Mouse (Mus musculus): Measurements from ENCODE around the gene Tsnaxip1. TPM values are rescaled to one million over a fixed set of nuclear protein-coding genes. Genes with fewer than 3 reads are reported as not detected.
A peak's percentile ranks its signal among the peaks of the same experiment; 100 is the strongest.
"Not testable (repeated sequence)": the region's sequence is repeated elsewhere in the genome, so short reads cannot be mapped to it uniquely, and the experiment has no call there.

Gene Tsnaxip1
- total RNA-seq, 1 experiment, result 0.13 TPM

DNA sequence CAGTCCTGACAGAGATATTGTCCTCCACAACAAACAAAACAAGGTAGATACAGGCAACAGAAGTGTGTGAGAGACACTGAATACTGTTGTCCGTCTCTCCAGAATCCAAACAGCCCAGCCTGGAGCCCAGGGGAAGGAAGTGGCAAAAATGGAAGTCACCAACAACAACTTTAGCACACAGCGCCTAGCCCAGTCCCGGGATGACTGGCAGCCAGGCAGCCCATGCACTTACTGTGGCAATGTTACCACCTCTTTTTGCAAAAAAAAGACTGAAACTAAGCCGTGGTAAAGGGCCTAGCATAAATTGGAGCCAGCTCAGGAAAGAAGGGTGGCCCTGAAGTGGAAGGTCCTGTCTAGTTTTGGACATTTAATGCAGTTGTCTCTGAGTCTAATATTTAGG lies 1.2 kb upstream of the Tsnaxip1 start:
- in situ Hi-C loops (cut with MboI; ENCODE audit: low sequenced_read_pairs in 2 of 2, unreplicated experiment in 2 of 2), result no loop called here
- Histone ChIP-seq H3K9me3 (ENCODE audit: control insufficient read depth, insufficient read depth, low read depth, low read length) (no peaks in the 10 kb centered on the region), H3K27ac (ENCODE audit: insufficient read depth, low read depth, low read length, poor library complexity, severe bottlenecking) (no peak overlapping the region), H3K36me3 (ENCODE audit: control insufficient read depth, insufficient read depth, low read length, poor library complexity, severe bottlenecking) (peaks cover 5% of the 10 kb centered on the region; the same call in 1 of the 2 replicates), H3K9ac (ENCODE audit: insufficient read depth, low read depth, low read length, poor library complexity, severe bottlenecking) (peak overlapping the region; percentile 88), H3K4me1 (ENCODE audit: control insufficient read depth in 2 of 2, insufficient read depth in 2 of 2, low read length in 2 of 2, poor library complexity in 1 of 2) (peaks cover 0 to 7% of the 10 kb centered on the region in 2 experiments; a peak in 1 of 4 replicates), H3K4me3 (ENCODE audit: insufficient read depth in 1 of 2, low read depth in 1 of 2, low read length in 2 of 2, poor library complexity in 1 of 2, severe bottlenecking in 1 of 2) (peak overlapping the region; percentile 78)
- TF ChIP-seq HCFC1 (IDR thresholded peaks at IDR 0.05; ENCODE audit: borderline replicate concordance, insufficient read depth, low read length) (no peak), CHD2 (IDR thresholded peaks at IDR 0.05; ENCODE audit: low read depth, low read length) (no peak), MAFK (IDR thresholded peaks at IDR 0.05; ENCODE audit: insufficient read depth, low read depth, low read length) (no peak), ZC3H11A (IDR thresholded peaks at IDR 0.05; ENCODE audit: borderline replicate concordance, low read depth, low read length) (no peak)
- no peak for DNase-seq (ENCODE audit: low read depth, low spot score)

DNA sequence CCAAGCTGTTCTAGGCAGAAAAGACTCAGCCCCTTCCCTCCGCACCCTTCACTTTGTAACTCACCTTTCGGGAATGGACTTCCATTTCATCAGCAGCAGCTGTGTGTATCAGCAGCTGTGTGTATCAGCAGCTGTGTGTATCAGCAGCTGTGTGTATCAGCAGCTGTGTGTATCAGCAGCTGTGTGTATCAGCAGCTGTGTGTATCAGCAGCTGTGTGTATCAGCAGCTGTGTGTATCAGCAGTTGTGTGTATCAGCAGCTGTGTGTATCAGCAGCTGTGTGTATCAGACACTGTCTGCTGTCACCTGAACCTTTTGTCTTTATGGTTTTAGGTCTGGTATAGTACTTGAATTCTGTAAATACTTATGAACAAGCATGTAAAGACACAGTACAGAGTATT lies 6.2 kb downstream of the Tsnaxip1 start:
- H3K9me3 ChIP-seq (ENCODE audit: control insufficient read depth, insufficient read depth, low read depth, low read length); in situ Hi-C loops (cut with MboI; ENCODE audit: low sequenced_read_pairs in 2 of 2, unreplicated experiment in 2 of 2); H3K9ac ChIP-seq (ENCODE audit: insufficient read depth, low read depth, low read length, poor library complexity, severe bottlenecking); H3K36me3 ChIP-seq (ENCODE audit: control insufficient read depth, insufficient read depth, low read length, poor library complexity, severe bottlenecking); DNase-seq (ENCODE audit: low read depth, low spot score); H3K4me3 ChIP-seq (ENCODE audit: insufficient read depth in 1 of 2, low read depth in 1 of 2, low read length in 2 of 2, poor library complexity in 1 of 2, severe bottlenecking in 1 of 2); H3K4me1 ChIP-seq (ENCODE audit: control insufficient read depth in 2 of 2, insufficient read depth in 2 of 2, low read length in 2 of 2, poor library complexity in 1 of 2); H3K27ac ChIP-seq (ENCODE audit: insufficient read depth, low read depth, low read length, poor library complexity, severe bottlenecking): not testable (repeated sequence)

DNA sequence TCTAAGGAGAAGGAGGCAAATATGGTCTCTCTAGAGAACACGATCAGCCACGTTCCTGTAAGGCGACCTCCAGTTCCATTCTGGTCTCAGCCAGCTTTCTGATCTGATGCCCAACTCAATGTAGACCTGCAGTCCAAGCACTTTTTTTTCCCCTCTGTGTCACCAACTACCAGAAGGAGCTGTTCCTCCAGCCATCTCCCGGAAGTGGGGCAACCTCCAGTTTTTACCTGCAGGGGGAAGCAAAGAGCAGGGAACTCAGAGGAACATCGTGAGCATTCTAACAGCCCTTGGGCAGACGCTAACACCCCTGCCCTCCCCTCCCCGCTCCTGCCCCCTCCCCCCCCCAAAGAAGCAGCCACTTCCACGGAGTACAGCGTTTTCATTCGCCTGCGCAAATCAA lies 7.8 kb downstream of the Tsnaxip1 start:
- H3K9ac ChIP-seq (ENCODE audit: insufficient read depth, low read depth, low read length, poor library complexity, severe bottlenecking), result no peak overlapping the region
- H3K4me1 ChIP-seq (ENCODE audit: control insufficient read depth in 2 of 2, insufficient read depth in 2 of 2, low read length in 2 of 2, poor library complexity in 1 of 2), result no peaks in the 10 kb centered on the region
- DNase-seq (ENCODE audit: low read depth, low spot score), result peak; percentile 75
- H3K9me3 ChIP-seq (ENCODE audit: control insufficient read depth, insufficient read depth, low read depth, low read length), result no peaks in the 10 kb centered on the region
- in situ Hi-C loops (cut with MboI; ENCODE audit: low sequenced_read_pairs in 2 of 2, unreplicated experiment in 2 of 2), result no loop called here
- no peaks in the 10 kb centered on the region for H3K36me3 ChIP-seq (ENCODE audit: control insufficient read depth, insufficient read depth, low read length, poor library complexity, severe bottlenecking)
- H3K4me3 ChIP-seq (ENCODE audit: insufficient read depth in 1 of 2, low read depth in 1 of 2, low read length in 2 of 2, poor library complexity in 1 of 2, severe bottlenecking in 1 of 2), result no peak overlapping the region
- TF ChIP-seq ZC3H11A (IDR thresholded peaks at IDR 0.05; ENCODE audit: borderline replicate concordance, low read depth, low read length) (no peak), ZNF384 (IDR thresholded peaks at IDR 0.05; ENCODE audit: low read depth, low read length) (no peak), MAFK (IDR thresholded peaks at IDR 0.05; ENCODE audit: insufficient read depth, low read depth, low read length) (no peak), HCFC1 (IDR thresholded peaks at IDR 0.05; ENCODE audit: borderline replicate concordance, insufficient read depth, low read length) (no peak), CHD2 (IDR thresholded peaks at IDR 0.05; ENCODE audit: low read depth, low read length) (no peak)
- no peak overlapping the region for H3K27ac ChIP-seq (ENCODE audit: insufficient read depth, low read depth, low read length, poor library complexity, severe bottlenecking)

DNA sequence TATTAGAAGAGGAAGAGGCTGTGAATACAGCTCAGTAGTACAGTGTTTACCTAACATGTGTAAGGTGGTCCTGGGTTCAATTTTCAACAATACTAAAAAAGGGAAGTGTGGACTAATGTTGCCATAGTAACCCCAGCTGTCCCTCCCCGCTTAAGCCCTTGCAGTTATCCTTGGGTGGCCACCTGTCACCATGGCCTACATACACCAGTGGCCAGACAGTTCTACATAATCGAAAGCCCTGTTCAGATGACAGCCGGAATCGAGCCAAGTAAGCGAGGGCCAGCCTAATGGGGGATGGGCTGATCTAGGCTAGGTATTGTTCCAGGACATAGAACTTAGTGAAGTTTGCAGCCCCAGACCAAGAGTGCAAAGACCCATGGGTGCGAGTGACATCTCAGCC lies 9.5 kb downstream of the Tsnaxip1 start:
- no peak for DNase-seq (ENCODE audit: low read depth, low spot score)
- TF ChIP-seq MAFK (IDR thresholded peaks at IDR 0.05; ENCODE audit: insufficient read depth, low read depth, low read length) (no peak), ZC3H11A (IDR thresholded peaks at IDR 0.05; ENCODE audit: borderline replicate concordance, low read depth, low read length) (no peak), CHD2 (IDR thresholded peaks at IDR 0.05; ENCODE audit: low read depth, low read length) (no peak), ZNF384 (IDR thresholded peaks at IDR 0.05; ENCODE audit: low read depth, low read length) (no peak), HCFC1 (IDR thresholded peaks at IDR 0.05; ENCODE audit: borderline replicate concordance, insufficient read depth, low read length) (no peak)

DNA sequence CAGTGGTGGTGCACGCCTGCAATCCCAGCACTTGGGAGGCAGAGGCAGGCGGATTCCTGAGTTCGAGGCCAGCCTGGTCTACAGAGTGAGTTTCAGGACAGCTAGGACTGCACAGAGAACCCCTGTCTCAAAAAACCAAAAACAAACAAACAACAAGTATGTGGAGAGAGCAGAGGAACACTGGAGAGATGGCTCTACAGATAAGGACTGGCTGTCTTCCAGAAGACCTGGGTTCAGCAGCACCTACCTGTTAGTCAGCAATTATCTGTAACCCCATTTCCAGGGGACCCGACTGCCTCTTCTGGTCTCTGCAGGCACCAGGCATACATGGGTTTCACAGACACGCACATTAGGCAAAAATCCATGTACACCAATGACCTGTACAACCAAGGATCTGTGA lies 11.7 kb downstream of the Tsnaxip1 start:
- DNase-seq (ENCODE audit: low read depth, low spot score), result no peak
- in situ Hi-C loops (cut with MboI; ENCODE audit: low sequenced_read_pairs in 2 of 2, unreplicated experiment in 2 of 2), result no loop called here
- Histone ChIP-seq H3K9me3 (ENCODE audit: control insufficient read depth, insufficient read depth, low read depth, low read length) (no peaks in the 10 kb centered on the region), H3K9ac (ENCODE audit: insufficient read depth, low read depth, low read length, poor library complexity, severe bottlenecking) (no peak overlapping the region), H3K4me3 (ENCODE audit: insufficient read depth in 1 of 2, low read depth in 1 of 2, low read length in 2 of 2, poor library complexity in 1 of 2, severe bottlenecking in 1 of 2) (no peak overlapping the region), H3K4me1 (ENCODE audit: control insufficient read depth in 2 of 2, insufficient read depth in 2 of 2, low read length in 2 of 2, poor library complexity in 1 of 2) (no peaks in the 10 kb centered on the region), H3K27ac (ENCODE audit: insufficient read depth, low read depth, low read length, poor library complexity, severe bottlenecking) (no peak overlapping the region), H3K36me3 (ENCODE audit: control insufficient read depth, insufficient read depth, low read length, poor library complexity, severe bottlenecking) (peaks cover 6% of the 10 kb centered on the region)
- TF ChIP-seq MAFK (IDR thresholded peaks at IDR 0.05; ENCODE audit: insufficient read depth, low read depth, low read length) (no peak), ZC3H11A (IDR thresholded peaks at IDR 0.05; ENCODE audit: borderline replicate concordance, low read depth, low read length) (no peak), ZNF384 (IDR thresholded peaks at IDR 0.05; ENCODE audit: low read depth, low read length) (no peak), CHD2 (IDR thresholded peaks at IDR 0.05; ENCODE audit: low read depth, low read length) (no peak), HCFC1 (IDR thresholded peaks at IDR 0.05; ENCODE audit: borderline replicate concordance, insufficient read depth, low read length) (no peak)

More for the DNA sequence above, 9.5 kb downstream of the Tsnaxip1 start:
- no peak overlapping the region for H3K9ac ChIP-seq (ENCODE audit: insufficient read depth, low read depth, low read length, poor library complexity, severe bottlenecking)
- in situ Hi-C loops (cut with MboI; ENCODE audit: low sequenced_read_pairs in 2 of 2, unreplicated experiment in 2 of 2), result no loop called here
- H3K27ac ChIP-seq (ENCODE audit: insufficient read depth, low read depth, low read length, poor library complexity, severe bottlenecking), result no peak overlapping the region
- no peaks in the 10 kb centered on the region for H3K4me1 ChIP-seq (ENCODE audit: control insufficient read depth in 2 of 2, insufficient read depth in 2 of 2, low read length in 2 of 2, poor library complexity in 1 of 2)
- no peaks in the 10 kb centered on the region for H3K9me3 ChIP-seq (ENCODE audit: control insufficient read depth, insufficient read depth, low read depth, low read length)
- H3K36me3 ChIP-seq (ENCODE audit: control insufficient read depth, insufficient read depth, low read length, poor library complexity, severe bottlenecking), result no peaks in the 10 kb centered on the region
- no peak overlapping the region for H3K4me3 ChIP-seq (ENCODE audit: insufficient read depth in 1 of 2, low read depth in 1 of 2, low read length in 2 of 2, poor library complexity in 1 of 2, severe bottlenecking in 1 of 2)

All from ES-E14 (cell line).